Mouse (Mus musculus) lung, postnatal 0 days (tissue): ENCODE results near the gene Rcvrn.

Experiments
- CTCF ChIP-seq: IDR thresholded peaks from 2 replicates; pipeline ENCODE4 v1.5.1; 2016; ENCODE audit warnings: antibody characterized with exemption, mild to moderate bottlenecking
- EP300 ChIP-seq: IDR thresholded peaks from 2 replicates; pipeline ENCODE4 v1.6.1; 2016; ENCODE audit warnings: antibody characterized with exemption, mild to moderate bottlenecking, control low read depth

GRCm38 (mm10) chr11:67731056-67731455 is 35.9 kb downstream of the Rcvrn start:
- TF ChIP-seq CTCF, result no peak
- TF ChIP-seq EP300, result no peak
